Mouse (Mus musculus) urinary bladder, adult 18-20 months (tissue): ENCODE measurements around the gene Sesn2.
"Not testable (repeated sequence)": the region's sequence is repeated elsewhere in the genome, so short reads cannot be mapped to it uniquely, and the experiment has no call there.

Source experiments
- DNase-seq, 2 experiments: peaks; one replicate each; pipeline ENCODE4 v3.0.0; 2022; ENCODE audit warnings: low spot score in 2 of 2, mixed read lengths in 2 of 2

Sesn2 gene

DNA sequence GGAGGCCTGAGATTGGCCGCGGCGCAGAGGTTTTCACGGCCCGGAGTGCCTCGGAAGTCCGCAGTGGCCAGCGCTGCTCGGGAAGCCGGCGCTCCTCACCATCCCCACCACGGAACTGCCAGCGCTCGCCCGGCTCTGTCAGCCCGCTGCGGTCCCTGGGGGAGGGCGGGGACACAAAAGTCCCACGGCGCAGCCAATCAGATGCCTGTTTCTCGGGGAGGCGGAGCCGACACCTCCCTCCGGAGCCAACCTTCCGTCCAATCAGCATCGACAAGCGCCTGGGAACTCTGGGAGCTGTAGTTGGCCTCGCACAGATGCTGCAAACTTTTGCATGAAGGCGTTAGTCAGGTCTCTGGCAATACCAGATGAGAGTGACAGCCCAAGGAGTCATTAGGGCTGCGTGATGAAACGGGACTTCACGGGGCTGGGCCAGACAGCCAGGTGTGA lies at the start of gene Sesn2:
Sesn2 (minus strand) TSS at position 150 of the 447 bp plus-strand sequence.
- DNase-seq: peak; percentile 91 to 97

DNA sequence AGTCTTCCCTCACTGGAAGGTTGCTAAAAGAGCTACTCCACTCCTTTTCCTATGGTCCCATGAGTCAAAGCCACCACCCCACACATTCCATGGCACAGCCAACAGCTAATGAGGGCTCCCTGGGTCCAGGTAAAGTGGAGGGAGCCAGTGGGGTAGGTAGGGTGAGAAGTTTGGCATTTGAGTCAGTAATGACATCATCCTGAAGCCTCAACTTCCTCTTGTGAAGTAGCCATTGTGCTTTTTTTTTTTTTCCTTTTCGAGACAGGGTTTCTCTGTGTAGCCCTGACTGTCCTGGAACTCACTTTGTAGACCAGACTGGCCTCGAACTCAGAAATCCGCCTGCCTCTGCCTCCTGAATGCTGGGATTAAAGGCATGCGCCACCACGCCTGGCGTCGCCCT lies 45.2 kb upstream of the Sesn2 start:
- DNase-seq: not testable (repeated sequence)

GRCm38 (mm10) chr4:132554653-132555052 lies 44.4 kb upstream of the Sesn2 start:
- DNase-seq: no peak

- peak in 1 of 2 experiments; percentile 9 for DNase-seq
Measured at GRCm38 (mm10) chr4:132554221-132554620, 43.9 kb upstream of the Sesn2 start.

DNA sequence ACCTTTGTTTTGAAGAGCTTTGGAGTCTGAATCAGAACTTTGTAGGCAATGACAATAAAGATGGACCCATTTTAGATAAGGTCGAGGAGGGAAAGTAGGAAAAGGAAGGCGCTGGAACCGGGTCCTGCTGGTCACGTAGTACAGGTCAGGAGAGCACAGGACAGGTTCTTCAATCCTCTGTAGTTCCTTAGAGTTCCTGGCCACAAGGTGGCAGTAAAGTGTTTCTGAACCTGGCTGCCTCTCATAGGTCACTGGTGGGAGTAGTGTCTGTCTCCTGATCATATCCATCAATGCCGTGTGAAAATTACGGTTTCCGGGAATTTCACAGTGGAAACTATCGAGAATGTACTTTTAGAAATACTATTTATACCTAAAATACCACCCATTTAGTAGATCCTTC lies 35.5 kb upstream of the Sesn2 start:
- peak; percentile 27 to 47 for DNase-seq

DNA sequence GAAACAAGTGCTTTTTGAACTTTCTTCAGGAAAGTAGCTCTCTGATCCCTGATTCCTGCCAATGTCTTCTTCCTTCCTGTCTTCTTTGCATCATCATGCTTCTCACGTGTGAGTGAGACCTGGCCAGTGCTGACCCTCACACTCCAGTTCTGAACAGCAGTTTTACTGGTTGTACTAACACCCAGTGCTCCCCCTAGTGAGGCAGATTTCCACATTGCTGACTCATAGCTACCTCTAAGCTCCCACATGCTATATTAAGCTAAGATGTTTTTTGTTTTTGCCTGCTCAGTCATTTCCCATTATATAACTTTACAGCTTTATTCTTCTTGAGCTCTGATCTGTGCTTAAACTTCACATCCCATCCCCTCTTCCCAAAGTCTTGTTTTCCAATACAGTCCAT lies 32.4 kb upstream of the Sesn2 start:
- DNase-seq: no peak

- no peak for DNase-seq
Measured at GRCm38 (mm10) chr4:132541413-132541812, 31.1 kb upstream of the Sesn2 start.

DNA sequence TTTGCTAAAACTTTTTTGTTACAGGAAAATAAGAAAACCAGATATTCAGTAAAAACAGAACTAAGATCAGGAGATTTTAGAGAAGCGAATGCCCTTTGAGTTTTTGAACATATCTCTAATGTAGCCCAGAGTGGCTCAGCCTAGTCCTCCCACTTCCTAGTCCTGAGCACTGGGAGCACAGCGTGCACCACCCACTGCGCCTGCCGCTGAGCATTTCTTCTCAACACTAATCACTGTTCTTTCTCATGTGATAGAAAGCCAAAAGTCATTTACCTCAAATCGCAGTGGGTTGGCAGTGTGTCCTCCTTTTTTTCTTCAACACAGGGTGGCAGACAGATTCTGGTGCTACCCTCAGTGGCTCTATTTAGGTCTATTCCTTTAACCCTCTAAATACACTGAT lies 29.2 kb upstream of the Sesn2 start:
- DNase-seq: no peak

DNA sequence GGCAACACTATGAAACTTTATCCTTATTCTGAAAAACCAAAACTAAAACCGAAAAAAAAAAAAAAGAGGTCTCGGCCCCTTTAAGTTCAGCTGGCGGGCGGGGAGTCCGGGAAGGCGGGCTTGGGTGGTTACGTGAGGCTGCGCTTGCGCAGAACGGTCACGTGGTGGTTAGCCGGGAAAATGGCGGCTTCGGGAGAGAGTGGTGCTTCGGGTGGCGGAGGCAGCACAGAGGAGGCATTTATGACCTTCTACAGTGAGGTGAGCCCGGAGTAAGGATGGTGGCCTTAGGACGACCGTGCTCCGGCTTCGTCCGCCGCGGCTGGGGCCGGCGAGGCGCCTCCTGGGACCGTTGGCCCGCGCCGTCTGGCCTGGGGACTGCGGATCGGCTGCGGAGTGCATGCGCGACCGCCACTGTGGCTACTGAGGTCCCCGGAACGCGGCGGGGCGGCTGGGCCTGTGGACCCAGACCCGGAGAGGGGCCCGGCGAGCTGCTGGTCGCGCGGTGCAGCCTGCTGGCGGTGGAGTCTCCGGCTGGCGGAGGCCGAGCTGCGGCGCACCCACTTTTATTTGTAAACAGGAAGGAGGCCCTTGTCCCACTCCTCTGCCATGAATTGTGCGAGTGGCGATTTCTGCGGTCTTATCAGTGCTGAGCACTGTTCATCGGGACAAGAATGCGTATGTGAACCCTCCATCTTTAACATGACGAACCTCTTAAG lies 25.3 kb upstream of the Sesn2 start, which contains the start of gene Dnajc8:
Dnajc8 (plus strand) TSS at position 145 of the 716 bp plus-strand sequence.
- peak; percentile 91 to 97 for DNase-seq

DNA sequence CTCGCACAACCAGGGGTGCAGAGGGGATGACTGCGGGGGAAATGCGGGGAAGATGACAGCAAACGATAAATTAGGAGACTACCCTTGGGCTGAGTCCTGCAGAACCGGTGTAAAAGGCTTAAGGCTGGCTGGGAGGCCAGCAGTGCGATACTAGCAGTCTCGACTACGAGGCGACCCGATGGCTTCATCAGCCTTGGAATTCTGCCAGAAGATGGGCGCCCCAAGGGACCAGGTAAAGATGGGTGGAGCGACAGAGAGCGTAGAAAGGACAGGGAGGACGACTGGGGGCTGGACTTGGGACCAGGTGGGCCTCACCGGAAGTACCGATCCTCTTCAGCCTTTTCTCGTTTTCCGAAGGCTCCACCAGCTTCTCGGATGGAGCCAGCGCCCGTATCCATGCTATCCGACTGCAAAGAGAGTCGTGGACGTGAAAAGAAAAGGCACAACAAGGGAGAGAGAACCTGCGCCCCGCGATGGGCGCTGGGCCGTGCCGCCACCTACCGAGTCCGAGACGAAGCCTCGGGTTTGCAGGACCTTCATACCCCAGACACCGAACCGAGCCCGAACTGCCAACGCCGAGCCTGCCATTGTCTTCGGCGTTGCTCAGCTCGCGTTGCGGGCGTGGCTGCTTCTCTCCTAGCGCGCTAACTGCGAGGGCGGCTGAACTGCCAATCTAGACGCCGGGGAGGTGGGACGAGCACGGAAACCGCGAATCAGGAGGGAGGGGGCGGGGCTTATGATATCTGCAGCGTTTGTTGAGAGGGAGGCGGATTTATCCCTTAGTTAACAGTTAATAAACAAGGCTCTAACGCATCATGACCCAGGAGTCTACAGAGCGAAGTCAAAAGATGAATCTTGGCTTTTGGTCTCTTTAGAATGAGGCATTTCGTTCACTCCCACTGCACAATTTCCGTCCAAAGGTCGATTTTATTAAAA lies 22.9 kb upstream of the Sesn2 start, which contains the start of gene Atpif1:
Atpif1 (minus strand) TSS at position 679 of the 936 bp plus-strand sequence.
- peak; percentile 71 to 88 for DNase-seq

- no peak for DNase-seq
Measured at GRCm38 (mm10) chr4:132532496-132532895, 22.2 kb upstream of the Sesn2 start.

GRCm38 (mm10) chr4:132530033-132530804 lies 19.9 kb upstream of the Sesn2 start:
- DNase-seq: no peak

- no peak for DNase-seq
Measured at GRCm38 (mm10) chr4:132529344-132529743, 19.0 kb upstream of the Sesn2 start.

DNA sequence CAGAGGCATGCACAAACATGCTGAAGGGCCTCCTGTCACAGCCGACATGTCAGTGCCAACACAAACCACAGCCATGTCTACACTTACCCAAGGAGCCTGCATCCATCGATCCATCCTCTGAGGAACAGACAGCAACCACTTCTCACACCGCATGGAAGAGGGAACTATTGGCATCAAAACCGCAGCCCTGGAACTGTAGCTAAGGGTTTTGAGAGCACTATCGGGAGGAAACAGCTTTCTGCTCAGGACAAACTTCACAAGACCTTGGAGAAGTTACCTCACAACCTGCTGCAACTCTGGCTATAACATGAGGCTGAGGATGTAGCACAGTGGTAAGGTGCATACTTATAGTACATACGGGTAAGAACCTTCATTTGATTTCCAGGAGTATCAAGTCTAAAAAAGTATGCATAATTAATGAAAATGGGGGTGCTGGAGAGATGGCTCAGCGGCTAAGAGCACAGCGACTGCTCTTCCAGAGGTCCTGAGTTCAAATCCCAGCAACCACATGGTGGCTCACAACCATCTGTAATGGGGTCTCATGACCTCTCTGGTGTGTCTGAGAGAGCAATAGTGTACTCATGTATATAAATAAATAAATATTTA lies 17.7 kb upstream of the Sesn2 start:
- no peak for DNase-seq

GRCm38 (mm10) chr4:132526678-132527077 lies 16.4 kb upstream of the Sesn2 start:
- no peak for DNase-seq

DNA sequence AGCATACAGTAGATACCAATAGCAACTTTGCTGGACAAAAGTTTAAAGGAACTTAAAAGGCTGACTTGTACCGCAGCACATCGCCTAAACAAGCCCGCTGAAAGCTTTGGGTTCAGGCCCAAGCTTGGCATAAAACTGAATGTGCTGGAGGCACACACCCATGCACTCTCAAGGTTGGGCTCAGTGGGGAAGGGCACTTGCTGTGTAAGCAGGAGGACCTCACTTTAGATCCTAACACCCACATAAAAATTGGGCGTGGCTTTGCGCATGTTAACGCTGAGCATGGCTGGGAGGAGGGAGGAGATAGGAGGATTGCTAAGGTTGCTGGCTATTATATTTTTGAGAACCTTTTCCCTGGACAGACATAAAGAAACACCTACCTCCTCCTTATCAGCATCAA lies 14.5 kb upstream of the Sesn2 start:
- DNase-seq: peak in 1 of 2 experiments; percentile 25

GRCm38 (mm10) chr4:132524321-132524741 lies 14.0 kb upstream of the Sesn2 start:
- no peak for DNase-seq

- DNase-seq: no peak
Measured at GRCm38 (mm10) chr4:132519188-132519587, 8.9 kb upstream of the Sesn2 start.

GRCm38 (mm10) chr4:132518066-132518465 lies 7.8 kb upstream of the Sesn2 start:
- DNase-seq: no peak

GRCm38 (mm10) chr4:132515369-132516155 lies 5.3 kb upstream of the Sesn2 start:
- DNase-seq: peak in 1 of 2 experiments; percentile 91
